Mouse (Mus musculus) liver, embryonic 15.5 days (tissue): ENCODE measurements around the gene Armcx4. TPM values are rescaled to one million over a fixed set of nuclear protein-coding genes. Genes with fewer than 3 reads are reported as not detected.

ENCODE experiments used
- polyA plus RNA-seq: library from polyadenylated mRNA; unstranded; fragments of >200 nt; fragmentation: Nextera tagmentation; extraction: Ambion mirVana; gene quantifications from 2 replicates; pipeline ENCODE4 v1.2.1, GENCODE M21; 2015

The Armcx4 gene
- polyA plus RNA-seq, 1 experiment from 2014 or later = 0.33 TPM

Other genes starting within 250 kb of the Armcx4 start
- gene Taf7l, start 210.0 kb upstream of the Armcx4 start, polyA plus RNA-seq = not detected in 2 replicates
- gene Timm8a1, start 144.7 kb upstream of the Armcx4 start, polyA plus RNA-seq = 71.0 and 76.1 TPM in 2 replicates
- gene Btk, start 102.9 kb upstream of the Armcx4 start, polyA plus RNA-seq = 12.9 and 15.1 TPM in 2 replicates
- gene Rpl36a, start 100.9 kb upstream of the Armcx4 start, polyA plus RNA-seq = 193 and 254 TPM in 2 replicates
- gene Gla, start 85.4 kb upstream of the Armcx4 start, polyA plus RNA-seq = 3.3 and 5.0 TPM in 2 replicates
- gene Hnrnph2, start 85.3 kb upstream of the Armcx4 start, polyA plus RNA-seq = 76.6 and 78.9 TPM in 2 replicates
- gene Armcx1, start 31.4 kb downstream of the Armcx4 start, polyA plus RNA-seq = 4.9 and 5.7 TPM in 2 replicates
- 4.1 and 4.4 TPM in 2 replicates for gene Armcx6, start 64.9 kb downstream of the Armcx4 start, polyA plus RNA-seq
- 16.9 and 18.1 TPM in 2 replicates for gene Armcx3, start 70.1 kb downstream of the Armcx4 start, polyA plus RNA-seq
- gene Armcx2, start 122.7 kb downstream of the Armcx4 start, polyA plus RNA-seq = 9.2 and 9.8 TPM in 2 replicates